Mouse (Mus musculus) heart, adult 9 months (tissue): ENCODE data around the gene 1700056E22Rik.

Experiments
- DNase-seq, 2 experiments: peaks; one replicate each; pipeline ENCODE4 v3.0.0; 2022; ENCODE audit warnings: low spot score in 2 of 2

Gene 1700056E22Rik

GRCm38 (mm10) chr1:184019042-184019721 is 14.9 kb downstream of the 1700056E22Rik start:
- no peak for DNase-seq

GRCm38 (mm10) chr1:184017606-184018005 is 16.5 kb downstream of the 1700056E22Rik start:
- no peak for DNase-seq

GRCm38 (mm10) chr1:184015995-184016730 is 17.9 kb downstream of the 1700056E22Rik start:
- DNase-seq, result no peak

GRCm38 (mm10) chr1:184014091-184014490 is 20.0 kb downstream of the 1700056E22Rik start:
- no peak for DNase-seq

GRCm38 (mm10) chr1:184013106-184013505 is 21.0 kb downstream of the 1700056E22Rik start, which contains the start of gene Dusp10:
Dusp10 (plus strand) TSS chr1:184013302.
- DNase-seq, result no peak

GRCm38 (mm10) chr1:184011311-184011710 is 22.8 kb downstream of the 1700056E22Rik start:
- no peak for DNase-seq

- DNase-seq, result no peak
These were observed 28.0 kb downstream of the 1700056E22Rik start for GRCm38 (mm10) chr1:184006086-184006485.

GRCm38 (mm10) chr1:184005315-184006058 is 28.6 kb downstream of the 1700056E22Rik start:
- DNase-seq, result no peak

GRCm38 (mm10) chr1:184004311-184004710 is 29.8 kb downstream of the 1700056E22Rik start:
- DNase-seq, result no peak

- no peak for DNase-seq
These were observed 31.6 kb downstream of the 1700056E22Rik start for GRCm38 (mm10) chr1:184002470-184002869.

- no peak for DNase-seq
These were observed 36.9 kb downstream of the 1700056E22Rik start for GRCm38 (mm10) chr1:183997207-183997606.

- no peak for DNase-seq
These were observed 42.2 kb downstream of the 1700056E22Rik start for GRCm38 (mm10) chr1:183991921-183992320.

GRCm38 (mm10) chr1:183987711-183988245 is 46.3 kb downstream of the 1700056E22Rik start:
- no peak for DNase-seq
